Mouse (Mus musculus) neural tube, embryonic 11.5 days (tissue): ENCODE data around the gene Ptprm. TPM values are rescaled to one million over a fixed set of nuclear protein-coding genes. Genes with fewer than 3 reads are reported as not detected.

ENCODE experiments used
- ATAC-seq: fragments of 200-750 bp; cut with Nextera tagmentation; 2 replicates; pipeline ENCODE4 v1.8.0; 2017; ENCODE audit warnings: moderate number of reproducible peaks, mild to moderate bottlenecking, moderate TSS enrichment, moderate library complexity; ENCODE audit not compliant: insufficient read depth, low FRiP score, low TSS enrichment
- DNase-seq: peaks from one replicate; pipeline ENCODE4 v3.0.0-alpha.2; 2015; ENCODE audit warnings: low spot score
- H3K27ac ChIP-seq: fragments of 300-500 bp; sonication (generic); 2 replicates; pipeline ENCODE4 v1.5.1; 2014; ENCODE audit warnings: low read depth, mild to moderate bottlenecking, low read length
- H3K27me3 ChIP-seq: fragments of 300-500 bp; sonication (generic); 2 replicates; pipeline ENCODE4 v1.6.1; 2014; ENCODE audit warnings: mild to moderate bottlenecking, low read length, mixed read lengths; ENCODE audit not compliant: control insufficient read depth, insufficient read depth
- H3K36me3 ChIP-seq: fragments of 300-500 bp; sonication (generic); 2 replicates; pipeline ENCODE4 v1.6.1; 2014; ENCODE audit warnings: mild to moderate bottlenecking, low read length, moderate library complexity, mixed read lengths; ENCODE audit not compliant: control insufficient read depth, insufficient read depth
- H3K4me1 ChIP-seq: fragments of 300-500 bp; sonication (generic); 2 replicates; pipeline ENCODE4 v1.6.1; 2014; ENCODE audit warnings: low read length, mixed read lengths; ENCODE audit not compliant: control insufficient read depth, insufficient read depth
- H3K4me2 ChIP-seq: fragments of 300-500 bp; sonication (generic); 2 replicates; pipeline ENCODE4 v1.6.1; 2014; ENCODE audit warnings: low read depth, mild to moderate bottlenecking, moderate library complexity
- H3K4me3 ChIP-seq: fragments of 300-500 bp; sonication (generic); 2 replicates; pipeline ENCODE4 v1.5.1; 2014; ENCODE audit warnings: low read depth, low read length
- H3K9ac ChIP-seq: fragments of 300-500 bp; sonication (generic); 2 replicates; pipeline ENCODE4 v1.6.1; 2014; ENCODE audit warnings: mild to moderate bottlenecking, low read length
- H3K9me3 ChIP-seq: fragments of 300-500 bp; sonication (generic); 2 replicates; pipeline ENCODE4 v1.6.1; 2016; ENCODE audit warnings: low read length; ENCODE audit not compliant: control insufficient read depth
- WGBS: fragments of 180-500 bp; shearing (Covaris S2); extraction: QIAGEN DNeasy Blood & Tissue Kit; methylation state at CpG from one replicate; pipeline ENCODE4 v1.1.7; 2014; 5-methylcytosine and 5-hydroxymethylcytosine counted together
- polyA plus RNA-seq: library from polyadenylated mRNA; unstranded; fragments of >200 nt; fragmentation: Nextera tagmentation; extraction: Ambion mirVana; gene quantifications from 2 replicates; pipeline ENCODE4 v1.2.1, GENCODE M21; 2014

The Ptprm gene
- polyA plus RNA-seq, 1 experiment from 2014 or later, result 12.7 TPM

DNA sequence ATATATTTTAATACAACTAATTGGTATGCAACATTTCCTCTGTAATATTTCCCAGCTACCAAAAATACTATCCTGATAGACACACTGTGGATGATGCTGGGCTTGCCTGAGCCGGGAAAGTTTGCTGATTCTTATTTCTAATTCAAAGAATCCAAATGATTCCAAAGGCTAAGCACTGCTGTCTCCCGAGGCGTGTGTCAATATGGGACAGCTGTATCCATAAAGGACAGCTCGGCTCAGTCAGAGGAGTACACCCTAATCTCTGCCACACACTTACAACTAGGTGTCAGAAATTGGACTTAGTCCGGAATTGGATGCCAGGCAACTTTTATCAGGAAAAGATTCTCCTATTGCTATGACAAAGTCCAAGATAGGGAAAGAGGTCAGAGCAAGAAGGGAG lies 290.6 kb downstream of the Ptprm start:
- no peaks in the 10 kb centered on the region for H3K27me3 ChIP-seq
- no peaks in the 10 kb centered on the region for H3K4me1 ChIP-seq
- ATAC-seq (no peak), DNase-seq (no peak)
- no peaks in the 10 kb centered on the region for H3K36me3 ChIP-seq
- 84% methylated on average over 5 of the region's 5 CpGs for WGBS
- H3K4me3 ChIP-seq, result no peak overlapping the region
- H3K4me2 ChIP-seq, result no peak overlapping the region
- H3K9ac ChIP-seq, result no peak overlapping the region
- H3K27ac ChIP-seq, result no peak overlapping the region
- H3K9me3 ChIP-seq, result no peaks in the 10 kb centered on the region

GRCm38 (mm10) chr17:67055681-67056080 lies 298.6 kb downstream of the Ptprm start:
- no peaks in the 10 kb centered on the region for H3K36me3 ChIP-seq
- no peak overlapping the region for H3K4me2 ChIP-seq
- 91% methylated on average over 6 of the region's 6 CpGs for WGBS
- DNase-seq (no peak), ATAC-seq (no peak)
- no peaks in the 10 kb centered on the region for H3K4me1 ChIP-seq
- H3K27me3 ChIP-seq, result no peaks in the 10 kb centered on the region
- no peak overlapping the region for H3K4me3 ChIP-seq
- no peak overlapping the region for H3K9ac ChIP-seq
- H3K9me3 ChIP-seq, result no peaks in the 10 kb centered on the region
- no peak overlapping the region for H3K27ac ChIP-seq

DNA sequence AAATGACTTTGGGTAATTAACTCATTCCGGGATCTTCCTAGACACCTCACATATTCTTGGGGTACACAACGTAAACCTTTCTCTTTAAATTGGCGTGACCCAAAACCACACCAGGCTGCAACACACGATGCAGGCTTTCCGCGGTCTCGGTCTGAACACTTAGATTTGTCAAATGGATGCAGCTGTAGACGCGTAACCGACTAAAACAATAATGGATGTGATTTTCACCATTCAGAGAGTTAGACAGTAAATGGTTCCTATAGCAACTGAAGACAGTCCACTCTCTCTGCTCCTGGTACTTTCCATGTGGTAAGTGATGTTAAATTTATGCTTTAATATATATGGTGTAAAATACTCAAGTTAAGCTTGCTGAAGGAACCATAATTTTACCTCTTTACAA lies 300.1 kb downstream of the Ptprm start:
- no peak for DNase-seq
- H3K4me2 ChIP-seq, result no peak overlapping the region
- H3K4me3 ChIP-seq, result no peak overlapping the region
- ATAC-seq, result no peak
- no peaks in the 10 kb centered on the region for H3K27me3 ChIP-seq
- H3K36me3 ChIP-seq, result no peaks in the 10 kb centered on the region
- H3K9me3 ChIP-seq, result no peaks in the 10 kb centered on the region
- H3K4me1 ChIP-seq, result no peaks in the 10 kb centered on the region
- H3K9ac ChIP-seq, result no peak overlapping the region
- no peak overlapping the region for H3K27ac ChIP-seq
- 90% methylated on average over 10 of the region's 10 CpGs for WGBS

GRCm38 (mm10) chr17:67052624-67053314 lies 301.5 kb downstream of the Ptprm start:
- DNase-seq, result no peak
- no peak for ATAC-seq
- no peaks in the 10 kb centered on the region for H3K4me1 ChIP-seq
- no peaks in the 10 kb centered on the region for H3K36me3 ChIP-seq
- no peak overlapping the region for H3K9ac ChIP-seq
- H3K27ac ChIP-seq, result no peak overlapping the region
- H3K4me2 ChIP-seq, result no peak overlapping the region
- no peaks in the 10 kb centered on the region for H3K27me3 ChIP-seq
- 77% methylated on average over 11 of the region's 11 CpGs for WGBS
- no peaks in the 10 kb centered on the region for H3K9me3 ChIP-seq
- no peak overlapping the region for H3K4me3 ChIP-seq

- no peak overlapping the region for H3K4me3 ChIP-seq
- DNase-seq (no peak), ATAC-seq (no peak)
- no peaks in the 10 kb centered on the region for H3K4me1 ChIP-seq
- no peaks in the 10 kb centered on the region for H3K9me3 ChIP-seq
- no peak overlapping the region for H3K9ac ChIP-seq
- no peaks in the 10 kb centered on the region for H3K27me3 ChIP-seq
- 0 out of 2 replicates have a peak overlapping the region, but pooled peaks have one; percentile 34 for H3K27ac ChIP-seq
- no peaks in the 10 kb centered on the region for H3K36me3 ChIP-seq
- H3K4me2 ChIP-seq, result no peak overlapping the region
- 59% methylated on average over 4 of the region's 4 CpGs for WGBS
Measured at GRCm38 (mm10) chr17:67047697-67048096, 306.6 kb downstream of the Ptprm start.

- Histone ChIP-seq H3K9me3 (no peaks in the 10 kb centered on the region), H3K27me3 (no peaks in the 10 kb centered on the region), H3K9ac (no peak overlapping the region), H3K27ac (no peak overlapping the region), H3K4me1 (no peaks in the 10 kb centered on the region), H3K36me3 (no peaks in the 10 kb centered on the region), H3K4me2 (no peak overlapping the region), H3K4me3 (no peak overlapping the region)
- no peak for DNase-seq
- no peak for ATAC-seq
- 69% methylated on average over 6 of the region's 6 CpGs for WGBS
Measured at GRCm38 (mm10) chr17:67038558-67038957, 315.7 kb downstream of the Ptprm start.

DNA sequence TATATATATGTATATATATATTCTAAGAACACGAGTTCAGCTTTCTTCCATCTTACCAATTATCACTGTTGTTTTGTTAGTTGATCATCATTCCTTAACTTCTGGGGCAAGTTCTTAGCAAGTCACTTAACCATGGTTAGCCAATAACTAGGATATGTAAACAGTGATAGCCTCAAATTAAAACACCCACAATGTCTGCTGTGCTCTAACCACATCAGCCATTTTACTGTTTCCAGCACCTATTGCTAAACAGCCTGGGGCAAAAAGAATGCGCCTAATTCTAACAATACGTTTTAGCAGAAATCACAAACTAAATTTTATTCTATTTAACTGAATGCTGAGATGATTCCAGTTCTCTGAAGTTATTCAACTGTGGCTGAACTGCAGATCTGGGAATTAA lies 320.7 kb downstream of the Ptprm start:
- H3K36me3 ChIP-seq, result no peaks in the 10 kb centered on the region
- no peaks in the 10 kb centered on the region for H3K4me1 ChIP-seq
- H3K27me3 ChIP-seq, result no peaks in the 10 kb centered on the region
- H3K9ac ChIP-seq, result no peak overlapping the region
- no peak overlapping the region for H3K27ac ChIP-seq
- H3K4me2 ChIP-seq, result no peak overlapping the region
- no peak for DNase-seq
- no peak overlapping the region for H3K4me3 ChIP-seq
- H3K9me3 ChIP-seq, result no peaks in the 10 kb centered on the region
- 92% methylated on average over 3 of the region's 3 CpGs for WGBS
- ATAC-seq, result no peak

GRCm38 (mm10) chr17:67032021-67032420 lies 322.2 kb downstream of the Ptprm start:
- Histone ChIP-seq H3K4me1 (no peaks in the 10 kb centered on the region), H3K4me2 (no peak overlapping the region), H3K27me3 (no peaks in the 10 kb centered on the region), H3K27ac (no peak overlapping the region), H3K36me3 (no peaks in the 10 kb centered on the region), H3K9ac (no peak overlapping the region), H3K9me3 (no peaks in the 10 kb centered on the region), H3K4me3 (no peak overlapping the region)
- WGBS, result 92% methylated on average over 6 of the region's 6 CpGs
- no peak for ATAC-seq
- DNase-seq, result no peak

- DNase-seq (no peak), ATAC-seq (no peak)
- WGBS, result 80% methylated on average over 4 of the region's 4 CpGs
- Histone ChIP-seq H3K9ac (no peak overlapping the region), H3K27ac (no peak overlapping the region), H3K36me3 (no peaks in the 10 kb centered on the region), H3K4me1 (no peaks in the 10 kb centered on the region), H3K4me3 (no peak overlapping the region), H3K9me3 (no peaks in the 10 kb centered on the region), H3K4me2 (no peak overlapping the region), H3K27me3 (no peaks in the 10 kb centered on the region)
Measured at GRCm38 (mm10) chr17:67031341-67031740, 322.9 kb downstream of the Ptprm start.
